Mouse (Mus musculus) ES-Bruce4 (cell line): ENCODE measurements at regions not wholly inside any gene's neighbourhood (a gene's known extent, or its start where the extent isn't known, plus 50 kb on each side); places are given as distances from the start of the nearest gene placed in this dataset.

Source experiments
- H3K27ac ChIP-seq: 2 replicates; pipeline ENCODE4 v1.5.1; 2012; ENCODE audit warnings: low read length, inconsistent platforms; ENCODE audit not compliant: insufficient read depth
- H3K27me3 ChIP-seq: 2 replicates; pipeline ENCODE4 v1.6.1; 2012; ENCODE audit warnings: mild to moderate bottlenecking, low read length, inconsistent platforms; ENCODE audit not compliant: control insufficient read depth, poor library complexity, insufficient read depth, severe bottlenecking
- H3K36me3 ChIP-seq: 2 replicates; pipeline ENCODE4 v1.6.1; 2012; ENCODE audit warnings: inconsistent platforms, mild to moderate bottlenecking, low read length, moderate library complexity; ENCODE audit not compliant: control insufficient read depth, poor library complexity, insufficient read depth, severe bottlenecking
- H3K4me1 ChIP-seq: one replicate; pipeline ENCODE4 v1.8.1; 2011; ENCODE audit warnings: low read length; ENCODE audit not compliant: control insufficient read depth, insufficient read depth
- H3K4me3 ChIP-seq: 2 replicates; pipeline ENCODE4 v1.5.1; 2011; ENCODE audit warnings: low read depth, mild to moderate bottlenecking, low read length
- H3K9ac ChIP-seq: 2 replicates; pipeline ENCODE4 v1.6.1; 2012; ENCODE audit warnings: low read depth, mild to moderate bottlenecking, inconsistent platforms; ENCODE audit not compliant: poor library complexity, severe bottlenecking
- H3K9me3 ChIP-seq: replicated peaks from 2 replicates; pipeline ENCODE4 v1.6.1; 2012; ENCODE audit warnings: mild to moderate bottlenecking, low read length, inconsistent platforms; ENCODE audit not compliant: control insufficient read depth, poor library complexity, insufficient read depth, severe bottlenecking
- CTCF ChIP-seq: IDR thresholded peaks from one replicate; pipeline ENCODE4 v1.8.1; 2011; ENCODE audit warnings: low read depth, low read length
- EP300 ChIP-seq: IDR thresholded peaks from 2 replicates; pipeline ENCODE4 v1.6.1; 2011; ENCODE audit warnings: low read depth, low read length; ENCODE audit not compliant: insufficient read depth
- POLR2A ChIP-seq: IDR thresholded peaks from one replicate; pipeline ENCODE4 v1.8.1; 2011; ENCODE audit warnings: low read length; ENCODE audit not compliant: insufficient read depth

DNA sequence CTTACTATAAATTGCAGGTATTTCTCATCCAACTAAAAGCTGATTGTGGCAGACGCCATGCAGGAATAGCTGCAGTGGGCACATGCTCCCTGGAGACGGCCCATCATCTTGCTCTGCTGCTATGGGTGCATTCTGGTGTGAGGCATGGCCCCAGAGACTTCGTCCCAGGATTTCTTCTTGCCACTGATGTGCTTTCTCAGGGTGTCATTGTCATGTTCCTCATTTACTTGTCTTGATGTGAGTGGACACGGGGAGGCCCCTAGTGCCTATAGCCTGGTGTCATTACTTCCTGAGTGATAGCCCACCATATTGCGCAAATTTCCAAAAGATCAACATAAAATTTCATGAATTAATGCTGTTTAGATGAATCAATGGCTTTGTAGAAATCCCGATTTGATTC lies 336.5 kb downstream of the Gm49356 start:
- H3K27me3 ChIP-seq: no peaks in the 10 kb centered on the region
- H3K9me3 ChIP-seq: no peaks in the 10 kb centered on the region
- no peak for TF ChIP-seq EP300
- no peak for TF ChIP-seq CTCF
- no peak for TF ChIP-seq POLR2A
- no peak overlapping the region for H3K4me3 ChIP-seq
- H3K36me3 ChIP-seq: no peaks in the 10 kb centered on the region
- H3K9ac ChIP-seq: no peak overlapping the region
- no peaks in the 10 kb centered on the region for H3K4me1 ChIP-seq
- H3K27ac ChIP-seq: no peak overlapping the region

DNA sequence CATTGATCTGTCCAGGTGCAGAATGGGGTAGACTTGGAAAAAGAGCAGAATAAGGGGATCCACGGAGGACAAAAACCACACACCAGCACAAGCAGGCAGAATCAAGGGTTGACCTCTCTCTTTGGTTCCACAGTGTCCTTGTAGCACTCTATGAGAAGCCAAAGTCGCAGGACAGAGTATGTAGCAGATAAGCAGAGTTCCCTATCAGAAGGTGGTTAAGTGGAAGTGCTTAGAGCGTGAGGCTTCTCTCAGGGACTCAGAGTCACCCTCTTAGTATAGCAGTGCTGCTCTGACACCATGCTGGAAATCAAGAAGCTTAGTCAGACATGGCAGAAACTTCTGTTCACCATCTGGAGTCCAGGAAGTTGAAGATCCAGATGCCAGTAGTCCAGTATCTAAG lies 338.2 kb downstream of the Gm49356 start:
- Histone ChIP-seq H3K4me1 (no peaks in the 10 kb centered on the region), H3K9ac (no peak overlapping the region), H3K9me3 (0 out of 2 replicates have a peak, but pooled peaks cover under 1% of the 10 kb centered on the region), H3K27me3 (no peaks in the 10 kb centered on the region), H3K36me3 (no peaks in the 10 kb centered on the region), H3K27ac (no peak overlapping the region), H3K4me3 (no peak overlapping the region)
- TF ChIP-seq CTCF (no peak), POLR2A (no peak), EP300 (no peak)

DNA sequence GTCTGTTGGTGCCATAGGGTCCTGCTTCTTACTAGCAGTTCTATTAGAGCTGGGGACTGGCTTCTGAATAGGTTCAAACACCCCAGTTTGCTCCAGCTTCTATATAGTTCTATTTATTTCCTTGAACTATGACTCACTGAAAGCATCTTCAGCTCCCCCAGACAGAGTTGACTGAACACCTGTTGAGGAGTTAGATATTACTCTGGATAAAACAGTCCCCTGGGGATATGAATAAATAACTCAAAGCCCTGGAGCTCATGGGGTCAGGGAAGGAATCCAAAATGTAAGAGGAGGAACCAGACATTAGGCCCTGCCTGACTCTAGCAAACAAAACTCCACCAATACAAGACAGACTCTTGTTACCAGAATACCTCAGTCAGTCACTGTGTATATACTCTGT lies 341.4 kb downstream of the Gm49356 start:
- Histone ChIP-seq H3K36me3 (no peaks in the 10 kb centered on the region), H3K4me3 (no peak overlapping the region), H3K27ac (no peak overlapping the region), H3K9me3 (peaks cover 5% of the 10 kb centered on the region), H3K4me1 (no peaks in the 10 kb centered on the region), H3K9ac (no peak overlapping the region), H3K27me3 (no peaks in the 10 kb centered on the region)
- TF ChIP-seq CTCF: no peak
- TF ChIP-seq EP300: no peak
- TF ChIP-seq POLR2A: no peak

GRCm38 (mm10) chr15:59231703-59232102 lies 342.6 kb downstream of the Gm49356 start:
- H3K36me3 ChIP-seq: no peaks in the 10 kb centered on the region
- no peak overlapping the region for H3K27ac ChIP-seq
- no peak overlapping the region for H3K4me3 ChIP-seq
- H3K4me1 ChIP-seq: no peaks in the 10 kb centered on the region
- TF ChIP-seq POLR2A: no peak
- no peak for TF ChIP-seq CTCF
- no peak overlapping the region for H3K9ac ChIP-seq
- peaks cover 5% of the 10 kb centered on the region for H3K9me3 ChIP-seq
- no peaks in the 10 kb centered on the region for H3K27me3 ChIP-seq

DNA sequence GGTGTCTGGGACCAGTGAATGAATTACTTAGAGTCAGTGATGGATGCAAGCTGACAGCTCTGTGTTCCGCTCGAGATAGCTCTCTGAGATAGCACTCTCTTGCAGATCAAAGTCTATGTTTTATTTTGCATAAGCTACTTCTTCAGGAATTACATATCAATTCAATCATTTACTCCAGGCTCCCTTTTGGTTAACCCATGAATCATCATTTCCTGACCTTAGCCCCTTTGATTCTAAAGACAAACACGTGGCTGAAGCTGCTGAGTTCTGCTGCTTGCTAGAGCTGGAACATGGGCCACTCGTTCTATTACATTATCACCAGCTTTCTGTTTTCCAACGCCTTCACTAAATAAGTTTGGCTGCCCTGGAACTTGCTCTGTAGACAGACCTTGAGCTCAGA lies 343.2 kb downstream of the Gm49356 start:
- H3K9me3 ChIP-seq: peaks cover 5% of the 10 kb centered on the region
- no peaks in the 10 kb centered on the region for H3K36me3 ChIP-seq
- TF ChIP-seq EP300 (no peak), CTCF (no peak), POLR2A (no peak)
- no peak overlapping the region for H3K27ac ChIP-seq
- H3K4me3 ChIP-seq: no peak overlapping the region
- H3K4me1 ChIP-seq: no peaks in the 10 kb centered on the region
- H3K27me3 ChIP-seq: no peaks in the 10 kb centered on the region
- H3K9ac ChIP-seq: no peak overlapping the region

- Histone ChIP-seq H3K4me1 (no peaks in the 10 kb centered on the region), H3K27ac (no peak overlapping the region), H3K4me3 (no peak overlapping the region), H3K27me3 (no peaks in the 10 kb centered on the region), H3K9ac (no peak overlapping the region), H3K36me3 (no peaks in the 10 kb centered on the region), H3K9me3 (peaks cover 2% of the 10 kb centered on the region)
- no peak for TF ChIP-seq EP300
- no peak for TF ChIP-seq POLR2A
These were observed 348.5 kb downstream of the Gm49356 start for GRCm38 (mm10) chr15:59237446-59238161.
